Mouse (Mus musculus) erythroblast, embryonic 14.5 days (primary cell): ENCODE measurements around the gene Wwox.

Source experiments
- GATA1 ChIP-seq: IDR thresholded peaks from 2 replicates; pipeline ENCODE4 v1.6.1; 2012; ENCODE audit warnings: low read length, inconsistent platforms, mixed read lengths
- TAL1 ChIP-seq: IDR thresholded peaks from 3 replicates; pipeline ENCODE4 v1.6.1; 2012; ENCODE audit warnings: low read length, inconsistent platforms, mixed read lengths

- no peak for TF ChIP-seq TAL1
- no peak for TF ChIP-seq GATA1
Observed at GRCm38 (mm10) chr8:114411421-114411820, 28.0 kb upstream of the Wwox start.
